Mouse (Mus musculus) limb, embryonic 12.5 days (tissue): Measurements from ENCODE around the gene Calm3. TPM values are rescaled to one million over a fixed set of nuclear protein-coding genes. Genes with fewer than 3 reads are reported as not detected.

Experiments used
- ATAC-seq: fragments of 200-750 bp; cut with Nextera tagmentation; 2 replicates; pipeline ENCODE4 v1.8.0; 2017; ENCODE audit warnings: low read depth, moderate TSS enrichment; ENCODE audit not compliant: insufficient number of reproducible peaks, insufficient read depth, low FRiP score, low TSS enrichment
- H3K27ac ChIP-seq: fragments of 300-500 bp; sonication (generic); 2 replicates; pipeline ENCODE4 v1.5.1; 2016; ENCODE audit warnings: mild to moderate bottlenecking, moderate library complexity
- H3K27me3 ChIP-seq: fragments of 300-500 bp; sonication (generic); 2 replicates; pipeline ENCODE4 v1.6.1; 2016; ENCODE audit warnings: mild to moderate bottlenecking, moderate library complexity
- H3K36me3 ChIP-seq: fragments of 300-500 bp; sonication (generic); 2 replicates; pipeline ENCODE4 v1.6.1; 2016; ENCODE audit warnings: mild to moderate bottlenecking, moderate library complexity
- H3K4me1 ChIP-seq: fragments of 300-500 bp; sonication (generic); replicated peaks from 2 replicates; pipeline ENCODE4 v1.6.1; 2016
- H3K4me2 ChIP-seq: fragments of 300-500 bp; sonication (generic); 2 replicates; pipeline ENCODE4 v1.6.1; 2016; ENCODE audit warnings: mild to moderate bottlenecking, moderate library complexity
- H3K4me3 ChIP-seq: fragments of 300-500 bp; sonication (generic); replicated peaks from 2 replicates; pipeline ENCODE4 v1.5.1; 2016; ENCODE audit warnings: mild to moderate bottlenecking
- H3K9ac ChIP-seq: fragments of 300-500 bp; sonication (generic); replicated peaks from 2 replicates; pipeline ENCODE4 v1.6.1; 2016; ENCODE audit warnings: mild to moderate bottlenecking, moderate library complexity
- H3K9me3 ChIP-seq: fragments of 300-500 bp; sonication (generic); 2 replicates; pipeline ENCODE4 v1.6.1; 2016; ENCODE audit warnings: mild to moderate bottlenecking, moderate library complexity
- WGBS: fragments of 180-500 bp; shearing (Covaris S2); methylation state at CpG from one replicate; pipeline ENCODE4 v1.1.7; 2016; 5-methylcytosine and 5-hydroxymethylcytosine counted together
- polyA plus RNA-seq: library from polyadenylated mRNA; unstranded; fragments of >200 nt; fragmentation: Nextera tagmentation; extraction: Ambion mirVana; gene quantifications from 2 replicates; pipeline ENCODE4 v1.2.1, GENCODE M21; 2016

Calm3 gene
- polyA plus RNA-seq, 1 experiment from 2014 or later, result 123 TPM

DNA sequence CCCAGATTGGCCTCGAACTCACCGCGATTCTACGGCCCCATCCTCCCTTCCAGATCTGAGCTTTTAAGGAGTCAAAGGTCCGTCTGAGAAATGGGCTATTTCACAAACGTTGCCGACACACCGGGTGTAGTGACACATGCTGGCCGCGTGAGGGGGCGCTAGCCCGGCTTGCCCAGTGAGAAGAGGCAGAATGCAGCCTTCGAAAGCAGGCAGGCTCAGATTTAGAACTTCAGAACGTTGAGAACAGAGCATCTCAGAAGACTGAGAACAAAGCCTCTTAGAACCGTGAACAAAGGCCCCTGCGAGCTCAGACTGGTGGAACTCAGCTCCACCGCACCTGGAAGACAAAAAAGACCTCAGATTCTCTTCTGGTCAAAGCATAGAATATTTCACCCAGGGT lies 49.7 kb downstream of the Calm3 start:
- Histone ChIP-seq H3K27ac (peak overlapping the region; percentile 93), H3K4me1 (peaks cover 24% of the 10 kb centered on the region), H3K36me3 (peaks cover 33% of the 10 kb centered on the region), H3K9ac (peak overlapping the region; percentile 38), H3K9me3 (no peaks in the 10 kb centered on the region), H3K27me3 (no peaks in the 10 kb centered on the region), H3K4me3 (peak overlapping the region; percentile 88), H3K4me2 (peak overlapping the region; percentile 44)
- WGBS, result 4% methylated on average over 17 of the region's 17 CpGs
- no peak for ATAC-seq

DNA sequence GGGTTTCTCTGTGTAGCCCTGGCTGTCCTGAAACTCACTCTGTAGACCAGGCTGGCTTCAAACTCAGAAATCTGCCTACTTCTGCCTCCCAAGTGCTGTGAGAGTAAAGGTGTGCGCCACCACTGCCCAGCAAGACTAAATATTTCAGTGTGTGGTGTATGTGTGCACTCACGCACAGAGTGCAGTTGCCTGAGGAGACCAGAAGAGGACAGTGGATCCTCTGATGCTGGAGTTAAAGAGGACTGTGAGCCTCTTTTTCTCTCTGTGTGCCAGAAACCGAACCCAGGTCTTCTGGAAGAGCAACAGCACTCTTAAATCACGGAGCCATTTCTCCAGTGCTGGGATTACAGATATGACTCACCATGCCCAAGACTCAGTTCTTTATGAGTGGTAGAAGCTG lies 50.5 kb downstream of the Calm3 start:
- 97% methylated on average over 4 of the region's 4 CpGs for WGBS
- Histone ChIP-seq H3K9me3 (no peaks in the 10 kb centered on the region), H3K4me3 (no peak overlapping the region), H3K4me2 (no peak overlapping the region), H3K9ac (no peak overlapping the region), H3K4me1 (peaks cover 19% of the 10 kb centered on the region), H3K27me3 (no peaks in the 10 kb centered on the region), H3K36me3 (peaks cover 30% of the 10 kb centered on the region), H3K27ac (no peak overlapping the region)
- no peak for ATAC-seq

DNA sequence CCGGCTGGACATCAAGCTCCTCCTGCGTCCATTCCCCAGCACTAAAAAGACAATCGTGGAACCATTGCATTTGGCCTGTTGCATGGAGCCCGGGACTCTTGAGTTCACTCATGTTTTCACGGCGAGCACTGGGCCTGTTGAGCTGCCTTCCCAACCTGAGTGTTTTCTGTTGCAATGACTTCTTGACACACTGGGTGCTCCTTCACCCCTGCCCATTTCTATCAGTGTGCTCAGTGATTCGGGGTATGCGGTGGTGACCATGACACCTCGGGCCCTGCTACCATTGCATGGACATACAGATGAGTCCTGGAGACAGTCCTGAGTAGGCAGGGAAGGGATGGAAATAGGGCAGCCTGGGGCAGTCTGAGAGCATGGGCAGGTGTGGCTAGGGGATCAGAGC lies 51.4 kb downstream of the Calm3 start:
- H3K4me1 ChIP-seq, result peaks cover 18% of the 10 kb centered on the region
- no peaks in the 10 kb centered on the region for H3K27me3 ChIP-seq
- no peak overlapping the region for H3K9ac ChIP-seq
- H3K4me3 ChIP-seq, result no peak overlapping the region
- ATAC-seq, result no peak
- H3K4me2 ChIP-seq, result no peak overlapping the region
- H3K9me3 ChIP-seq, result no peaks in the 10 kb centered on the region
- peak overlapping the region; percentile 12; the same call in 1 of the 2 replicates for H3K27ac ChIP-seq
- whole genome bisulfite sequencing, result 93% methylated on average over 9 of the region's 9 CpGs
- H3K36me3 ChIP-seq, result peaks cover 31% of the 10 kb centered on the region

DNA sequence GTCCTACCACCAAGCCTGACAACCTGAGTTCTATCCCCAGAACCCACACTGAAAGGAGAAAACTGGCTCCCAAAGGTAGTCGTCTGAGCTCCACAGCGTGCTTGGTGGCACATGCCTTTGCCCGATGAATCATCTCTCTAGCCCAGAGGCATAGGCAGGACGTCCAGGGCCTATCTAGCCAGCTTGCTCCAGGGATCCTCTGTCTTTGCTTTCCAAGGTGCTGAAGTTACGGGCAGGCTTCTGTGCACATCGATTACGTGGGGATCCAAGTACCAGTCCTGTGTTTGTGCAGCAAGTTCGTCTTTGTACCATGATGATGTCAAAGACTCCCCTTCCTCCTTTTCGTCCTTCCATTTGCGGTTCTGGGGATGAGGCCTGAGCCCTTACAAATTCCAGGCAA lies 52.3 kb downstream of the Calm3 start:
- Histone ChIP-seq H3K27ac (no peak overlapping the region), H3K9ac (no peak overlapping the region), H3K4me2 (no peak overlapping the region), H3K4me1 (peaks cover 11% of the 10 kb centered on the region), H3K9me3 (no peaks in the 10 kb centered on the region), H3K4me3 (no peak overlapping the region), H3K36me3 (peaks cover 40% of the 10 kb centered on the region), H3K27me3 (no peaks in the 10 kb centered on the region)
- no peak for ATAC-seq
- WGBS, result 81% methylated on average over 10 of the region's 10 CpGs

DNA sequence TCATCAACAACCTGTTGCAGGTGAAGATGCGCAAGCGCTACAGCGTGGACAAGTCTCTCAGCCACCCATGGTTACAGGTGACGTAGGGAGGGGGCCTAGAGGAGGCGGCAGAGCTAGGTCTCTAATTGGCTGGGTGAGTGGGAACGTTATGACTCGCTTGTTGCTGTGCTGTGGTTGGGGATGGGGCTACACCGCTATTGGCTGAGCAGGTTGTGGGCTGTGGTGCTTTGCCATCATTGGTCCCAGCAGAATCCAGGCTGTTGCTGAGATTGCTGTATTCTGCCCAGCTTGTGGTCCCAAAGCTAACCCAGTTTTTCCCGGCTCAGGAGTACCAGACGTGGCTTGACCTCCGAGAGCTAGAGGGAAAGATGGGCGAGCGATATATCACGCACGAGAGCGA lies 54.4 kb downstream of the Calm3 start:
- Histone ChIP-seq H3K27me3 (no peaks in the 10 kb centered on the region), H3K36me3 (peaks cover 60% of the 10 kb centered on the region), H3K4me2 (peak overlapping the region; percentile 50), H3K4me1 (peaks cover 11% of the 10 kb centered on the region), H3K27ac (peak overlapping the region; percentile 78), H3K4me3 (peak overlapping the region; percentile 30), H3K9me3 (no peaks in the 10 kb centered on the region), H3K9ac (peak overlapping the region; percentile 38; the same call in 1 of the 2 replicates)
- peak; percentile 83 for ATAC-seq
- WGBS, result 10% methylated on average over 16 of the region's 16 CpGs

DNA sequence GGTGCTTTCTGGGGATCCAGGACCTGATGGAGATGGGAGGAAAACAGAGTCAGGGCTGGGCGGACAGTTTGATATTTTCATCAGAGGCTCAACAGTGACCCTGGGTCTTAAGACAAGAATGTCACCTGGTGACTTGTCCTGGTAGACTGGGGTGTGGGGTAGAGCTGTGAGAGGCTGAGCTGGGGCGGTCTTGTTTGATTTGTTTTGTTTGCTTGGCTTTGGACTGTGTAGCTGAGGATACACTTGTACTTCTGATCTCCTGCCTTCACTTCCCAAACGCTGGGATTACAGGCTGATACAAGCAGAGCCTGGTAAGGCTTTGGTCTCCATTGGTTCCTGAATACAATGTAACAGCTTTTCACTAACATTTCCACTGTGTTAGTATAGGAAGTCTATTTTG lies 56.4 kb downstream of the Calm3 start:
- peaks cover 11% of the 10 kb centered on the region for H3K4me1 ChIP-seq
- peaks cover 78% of the 10 kb centered on the region for H3K36me3 ChIP-seq
- ATAC-seq, result no peak
- no peaks in the 10 kb centered on the region for H3K27me3 ChIP-seq
- H3K4me3 ChIP-seq, result no peak overlapping the region
- no peak overlapping the region for H3K4me2 ChIP-seq
- H3K9me3 ChIP-seq, result no peaks in the 10 kb centered on the region
- H3K27ac ChIP-seq, result no peak overlapping the region
- 91% methylated on average over 3 of the region's 3 CpGs for WGBS
- H3K9ac ChIP-seq, result no peak overlapping the region

Other genes starting within 250 kb of the Calm3 start
- gene Ceacam15, start 248.4 kb downstream of the Calm3 start, polyA plus RNA-seq, result not detected in 2 replicates
- gene Ceacam9, start 202.2 kb downstream of the Calm3 start, polyA plus RNA-seq, result not detected in 2 replicates
- 239 and 245 TPM in 2 replicates for gene Ap2s1, start 185.7 kb downstream of the Calm3 start, polyA plus RNA-seq
- 43.7 and 48.7 TPM in 2 replicates for gene Slc1a5, start 142.8 kb downstream of the Calm3 start, polyA plus RNA-seq
- 148 and 155 TPM in 2 replicates for gene Strn4, start 108.2 kb downstream of the Calm3 start, polyA plus RNA-seq
- 33.1 and 34.8 TPM in 2 replicates for gene Fkrp, start 107.4 kb downstream of the Calm3 start, polyA plus RNA-seq
- 16.0 and 16.2 TPM in 2 replicates for gene Prkd2, start 81.2 kb downstream of the Calm3 start, polyA plus RNA-seq
- 9.8 and 12.5 TPM in 2 replicates for gene Dact3, start 48.8 kb downstream of the Calm3 start, polyA plus RNA-seq
- gene Gng8, start 32.3 kb downstream of the Calm3 start, polyA plus RNA-seq, result 13.2 and 16.2 TPM in 2 replicates
- 0.96 and 1.1 TPM in 2 replicates for gene Ptgir, start 17.6 kb downstream of the Calm3 start, polyA plus RNA-seq
- gene Pnmal2, start 20.6 kb upstream of the Calm3 start, polyA plus RNA-seq, result 16.6 and 16.9 TPM in 2 replicates
- 1.4 and 1.5 TPM in 2 replicates for gene Pnmal1, start 35.6 kb upstream of the Calm3 start, polyA plus RNA-seq
- 0.26 and 0.32 TPM in 2 replicates for gene Gm42372, start 59.0 kb upstream of the Calm3 start, polyA plus RNA-seq
- gene Ccdc8, start 68.6 kb upstream of the Calm3 start, polyA plus RNA-seq, result 22.1 and 35.2 TPM in 2 replicates
- gene Ppp5c, start 103.8 kb upstream of the Calm3 start, polyA plus RNA-seq, result 126 TPM in 2 replicates
- 10.8 and 11.3 TPM in 2 replicates for gene Hif3a, start 138.3 kb upstream of the Calm3 start, polyA plus RNA-seq
- gene Psg16, start 149.9 kb upstream of the Calm3 start, polyA plus RNA-seq, result 0.12 and 0.14 TPM in 2 replicates
- gene Ceacam3, start 226.2 kb upstream of the Calm3 start, polyA plus RNA-seq, result not detected in 2 replicates